Mouse (Mus musculus) heart, postnatal 0 days (tissue): ENCODE results near the gene Cdkl1. TPM values are rescaled to one million over a fixed set of nuclear protein-coding genes. Genes with fewer than 3 reads are reported as not detected.

Source experiments
- ATAC-seq: fragments of 200-750 bp; cut with Nextera tagmentation; 2 replicates; pipeline ENCODE4 v1.8.0; 2017; ENCODE audit warnings: low read depth, moderate number of reproducible peaks, moderate library complexity; ENCODE audit not compliant: insufficient read depth
- DNase-seq: peaks from one replicate; pipeline ENCODE4 v3.0.0-alpha.2; 2016; ENCODE audit warnings: low spot score
- H3K27ac ChIP-seq: fragments of 300-500 bp; sonication (generic); 2 replicates; pipeline ENCODE4 v1.5.1; 2014; ENCODE audit warnings: low read depth, mild to moderate bottlenecking
- H3K27me3 ChIP-seq: fragments of 300-500 bp; sonication (generic); 2 replicates; pipeline ENCODE4 v1.6.1; 2014; ENCODE audit warnings: low read length, mixed read lengths; ENCODE audit not compliant: control insufficient read depth, insufficient read depth
- H3K36me3 ChIP-seq: fragments of 300-500 bp; sonication (generic); replicated peaks from 2 replicates; pipeline ENCODE4 v1.6.1; 2014; ENCODE audit warnings: low read length, mixed read lengths; ENCODE audit not compliant: control insufficient read depth, insufficient read depth
- H3K4me1 ChIP-seq: fragments of 300-500 bp; sonication (generic); 2 replicates; pipeline ENCODE4 v1.6.1; 2014; ENCODE audit warnings: antibody characterized with exemption; ENCODE audit not compliant: control insufficient read depth, insufficient read depth
- H3K4me2 ChIP-seq: fragments of 300-500 bp; sonication (generic); 2 replicates; pipeline ENCODE4 v1.6.1; 2014; ENCODE audit warnings: low read depth, mild to moderate bottlenecking, low read length, moderate library complexity
- H3K4me3 ChIP-seq: fragments of 300-500 bp; sonication (generic); 2 replicates; pipeline ENCODE4 v1.5.1; 2014; ENCODE audit warnings: low read depth, low read length
- H3K9ac ChIP-seq: fragments of 300-500 bp; sonication (generic); replicated peaks from 2 replicates; pipeline ENCODE4 v1.6.1; 2014; ENCODE audit warnings: low read depth, low read length, mixed read lengths
- H3K9me3 ChIP-seq: fragments of 300-500 bp; sonication (generic); replicated peaks from 2 replicates; pipeline ENCODE4 v1.6.1; 2016; ENCODE audit warnings: low read length; ENCODE audit not compliant: control insufficient read depth
- CTCF ChIP-seq: IDR thresholded peaks from 2 replicates; pipeline ENCODE4 v1.5.1; 2016; ENCODE audit warnings: antibody characterized with exemption, control low read depth, low read depth
- EP300 ChIP-seq: IDR thresholded peaks from 2 replicates; pipeline ENCODE4 v1.6.1; 2016; ENCODE audit warnings: antibody characterized with exemption, low read depth
- WGBS: fragments of 180-500 bp; shearing (Covaris S2); extraction: QIAGEN DNeasy Blood & Tissue Kit; methylation state at CpG from one replicate; pipeline ENCODE4 v1.1.7; 2014; 5-methylcytosine and 5-hydroxymethylcytosine counted together
- polyA plus RNA-seq: library from polyadenylated mRNA; unstranded; fragments of >200 nt; fragmentation: Nextera tagmentation; extraction: Ambion mirVana; gene quantifications from 2 replicates; pipeline ENCODE4 v1.2.1, GENCODE M21; 2015
- total RNA-seq: library from RNA; depleted of rRNA; stranded (reverse); fragments of >200 nt; gene quantifications from 2 replicates; pipeline ENCODE4 v1.2.3, GENCODE M21; 2014; ENCODE audit warnings: low replicate concordance

The Cdkl1 gene
- total and polyA plus RNA-seq, 2 experiments from 2014 or later: 3.8 to 6.0 TPM

GRCm38 (mm10) chr12:69824881-69825597, 34.0 kb upstream of the Cdkl1 start:
- 69% methylated on average over 9 of the region's 9 CpGs for WGBS

GRCm38 (mm10) chr12:69814272-69814671, 23.2 kb upstream of the Cdkl1 start:
- Histone ChIP-seq H3K27me3 (no peaks in the 10 kb centered on the region), H3K36me3 (peaks cover 87% of the 10 kb centered on the region), H3K4me3 (no peak overlapping the region), H3K9me3 (no peaks in the 10 kb centered on the region), H3K27ac (no peak overlapping the region), H3K4me1 (no peaks in the 10 kb centered on the region), H3K9ac (no peak overlapping the region), H3K4me2 (no peak overlapping the region)
- no peak for TF ChIP-seq CTCF
- no peak for TF ChIP-seq EP300
- WGBS: 36% methylated on average over 6 of the region's 6 CpGs
- peak; percentile 72 for ATAC-seq
- DNase-seq: no peak

More at GRCm38 (mm10) chr12:69824881-69825597, 34.0 kb upstream of the Cdkl1 start:
- H3K4me3 ChIP-seq: no peak overlapping the region
- no peak for DNase-seq
- H3K9ac ChIP-seq: no peak overlapping the region
- H3K27me3 ChIP-seq: no peaks in the 10 kb centered on the region
- no peak for ATAC-seq
- H3K36me3 ChIP-seq: peaks cover 72% of the 10 kb centered on the region
- no peak for TF ChIP-seq EP300
- no peak for TF ChIP-seq CTCF
- no peak overlapping the region for H3K27ac ChIP-seq
- no peak overlapping the region for H3K4me2 ChIP-seq
- no peaks in the 10 kb centered on the region for H3K9me3 ChIP-seq
- no peaks in the 10 kb centered on the region for H3K4me1 ChIP-seq

- TF ChIP-seq CTCF (no peak), EP300 (no peak)
- Histone ChIP-seq H3K27me3 (no peaks in the 10 kb centered on the region), H3K27ac (no peak overlapping the region), H3K4me1 (no peaks in the 10 kb centered on the region), H3K36me3 (peaks cover 88% of the 10 kb centered on the region), H3K4me2 (no peak overlapping the region), H3K9ac (no peak overlapping the region), H3K4me3 (no peak overlapping the region), H3K9me3 (no peaks in the 10 kb centered on the region)
- ATAC-seq: no peak
- 89% methylated on average over 2 of the region's 2 CpGs for WGBS
- DNase-seq: no peak
Observed at GRCm38 (mm10) chr12:69813596-69813995, 22.5 kb upstream of the Cdkl1 start.

GRCm38 (mm10) chr12:69812986-69813385, 21.9 kb upstream of the Cdkl1 start:
- DNase-seq: no peak
- Histone ChIP-seq H3K36me3 (peaks cover 88% of the 10 kb centered on the region), H3K4me3 (no peak overlapping the region), H3K9me3 (no peaks in the 10 kb centered on the region), H3K9ac (no peak overlapping the region), H3K4me2 (no peak overlapping the region), H3K27ac (no peak overlapping the region), H3K27me3 (no peaks in the 10 kb centered on the region), H3K4me1 (peaks cover 2% of the 10 kb centered on the region; the same call in 1 of the 2 replicates)
- WGBS: 68% methylated on average over 3 of the region's 3 CpGs
- TF ChIP-seq CTCF: no peak
- no peak for TF ChIP-seq EP300
- no peak for ATAC-seq

GRCm38 (mm10) chr12:69811976-69812375, 20.9 kb upstream of the Cdkl1 start:
- DNase-seq (no peak), ATAC-seq (no peak)
- no peak overlapping the region for H3K27ac ChIP-seq
- H3K27me3 ChIP-seq: no peaks in the 10 kb centered on the region
- no peak overlapping the region for H3K4me3 ChIP-seq
- H3K4me2 ChIP-seq: no peak overlapping the region
- TF ChIP-seq CTCF (no peak), EP300 (no peak)
- WGBS: 44% methylated on average over 1 of the region's 1 CpGs
- H3K9me3 ChIP-seq: no peaks in the 10 kb centered on the region
- H3K36me3 ChIP-seq: peaks cover 83% of the 10 kb centered on the region
- no peak overlapping the region for H3K9ac ChIP-seq
- H3K4me1 ChIP-seq: peaks cover 7% of the 10 kb centered on the region; the same call in 1 of the 2 replicates

GRCm38 (mm10) chr12:69809439-69809838, 18.4 kb upstream of the Cdkl1 start:
- WGBS: 70% methylated on average over 3 of the region's 3 CpGs
- Histone ChIP-seq H3K4me1 (peaks cover 7% of the 10 kb centered on the region; the same call in 1 of the 2 replicates), H3K9me3 (no peaks in the 10 kb centered on the region), H3K9ac (no peak overlapping the region), H3K4me3 (no peak overlapping the region), H3K27ac (no peak overlapping the region), H3K36me3 (peaks cover 82% of the 10 kb centered on the region), H3K4me2 (no peak overlapping the region), H3K27me3 (no peaks in the 10 kb centered on the region)
- DNase-seq (no peak), ATAC-seq (no peak)
- TF ChIP-seq EP300: no peak
- TF ChIP-seq CTCF: no peak
